Mouse (Mus musculus) hematopoietic stem cell, adult 5-6 weeks (primary cell): ENCODE data around the gene Gm2115. TPM values are rescaled to one million over a fixed set of nuclear protein-coding genes. Genes with fewer than 3 reads are reported as not detected.

Experiments
- ATAC-seq, 2 experiments: fragments of 125-278 bp in 1 of 2; replicated peaks in 1 of 2; 2 replicates each; pipeline ENCODE4 v1.8.0; 2016 to 2017; ENCODE audit warnings: inconsistent platforms in 2 of 2, mild to moderate bottlenecking in 2 of 2, moderate number of reproducible peaks in 2 of 2, low read depth in 1 of 2, moderate TSS enrichment in 1 of 2; ENCODE audit not compliant: low FRiP score in 2 of 2, poor library complexity in 2 of 2, severe bottlenecking in 2 of 2, insufficient read depth in 1 of 2, low TSS enrichment in 1 of 2
- total RNA-seq: library from RNA; stranded (forward); fragments of 172-1452, 232-1000 nt; gene quantifications from 2 replicates; pipeline ENCODE4 v1.2.3, GENCODE M21; 2017

The Gm2115 gene
- total RNA-seq, 1 experiment from 2014 or later = not detected

GRCm38 (mm10) chr7:84577034-84577433, 48.3 kb downstream of the Gm2115 start:
- ATAC-seq = no peak

GRCm38 (mm10) chr7:84578841-84579240, 50.1 kb downstream of the Gm2115 start:
- no peak for ATAC-seq

- ATAC-seq = no peak
Observed at GRCm38 (mm10) chr7:84579769-84580168, 51.0 kb downstream of the Gm2115 start.

- ATAC-seq = no peak
Observed at GRCm38 (mm10) chr7:84585086-84585485, 56.3 kb downstream of the Gm2115 start.

- no peak for ATAC-seq
Observed at GRCm38 (mm10) chr7:84586360-84587100, 57.8 kb downstream of the Gm2115 start.

GRCm38 (mm10) chr7:84587101-84587783, 58.5 kb downstream of the Gm2115 start:
- ATAC-seq = no peak

GRCm38 (mm10) chr7:84590622-84591021, 61.9 kb downstream of the Gm2115 start:
- no peak for ATAC-seq

- no peak for ATAC-seq
Observed at GRCm38 (mm10) chr7:84591347-84591746, 62.6 kb downstream of the Gm2115 start.

- ATAC-seq = peak; percentile 83 to 86
Observed at GRCm38 (mm10) chr7:84594087-84594916, 65.5 kb downstream of the Gm2115 start.

- ATAC-seq = 0 out of 4 replicates have a peak, but pooled peaks of 1 of the 2 experiments have one; percentile 3
Observed at GRCm38 (mm10) chr7:84594917-84595303, 66.2 kb downstream of the Gm2115 start.

- ATAC-seq = no peak
Observed at GRCm38 (mm10) chr7:84596002-84596401, 67.2 kb downstream of the Gm2115 start.

GRCm38 (mm10) chr7:84596633-84597032, 67.9 kb downstream of the Gm2115 start:
- no peak for ATAC-seq

GRCm38 (mm10) chr7:84600631-84601030, 71.9 kb downstream of the Gm2115 start:
- no peak for ATAC-seq

GRCm38 (mm10) chr7:84601331-84601730, 72.6 kb downstream of the Gm2115 start:
- ATAC-seq = no peak

GRCm38 (mm10) chr7:84604501-84604900, 75.7 kb downstream of the Gm2115 start:
- ATAC-seq = peak; percentile 25 to 26; a peak in 1 of 4 replicates

GRCm38 (mm10) chr7:84605033-84605687, 76.4 kb downstream of the Gm2115 start:
- ATAC-seq = no peak

- ATAC-seq = peak; percentile 70 to 77
Observed at GRCm38 (mm10) chr7:84605704-84606292, 77.0 kb downstream of the Gm2115 start.
